ENCODE assay signal across 1 mouse cellular context in genomic region chr10:121833443-121833842, GRCm38 (mm10).
TF ChIP-seq lines count a peak whose summit lies in the region.

No protein-coding gene starts in this region.

TF ChIP-seq in MEL, 35 proteins besides CTCF, POLR2A, EP300 and RAD21 (continued from another document):
- TF ChIP-seq MYB (IDR thresholded peaks at IDR 0.05; ENCODE audit: low read depth, low read length) (no peak), TCF12 (IDR thresholded peaks at IDR 0.05; ENCODE audit: low read depth, low read length) (no peak), ZKSCAN1 (IDR thresholded peaks at IDR 0.05; ENCODE audit: low read depth, low read length) (no peak), POLR2AphosphoS5 (IDR thresholded peaks at IDR 0.05; ENCODE audit: borderline replicate concordance, low read depth, low read length) (no peak), MYC (IDR thresholded peaks at IDR 0.05; ENCODE audit: low read depth, low read length) (no peak)
TF ChIP-seq in MEL: peak in this region for 0.
